ENCODE assay signal across 21 mouse cellular contexts in genomic region chr8:121136856-121137255, GRCm38 (mm10). TPM values are rescaled to one million over a fixed set of nuclear protein-coding genes. Genes with fewer than 3 reads are reported as not detected.
DNase-seq lines count a peak whose midpoint lies in the region; ATAC-seq and TF ChIP-seq lines count a peak whose summit lies in the region.
"Had no signal": no experiment of that assay in that cellular context is flagged by ENCODE, and none has a peak within 500 bp of the region (broad histone marks: within the 10 kb centered on the region; RNA-seq: fewer than 3 reads in every experiment).

No protein-coding gene starts in this region.

- no peaks in the 10 kb centered on the region for H3K27me3 ChIP-seq in heart, adult 2 months (ENCODE audit: control insufficient read depth, insufficient read depth, low read length)
- H3K27me3 ChIP-seq in liver, embryonic 14.5 days (ENCODE audit: control insufficient read depth, insufficient read depth, low read length): no peaks in the 10 kb centered on the region
- H3K27me3 ChIP-seq in MEL (ENCODE audit: control insufficient read depth in 1 of 2, insufficient read depth in 2 of 2, low read length in 2 of 2): no peaks in the 10 kb centered on the region

- H3K4me3 ChIP-seq in heart, adult 2 months: no peak overlapping the region
- no peak overlapping the region for H3K4me3 ChIP-seq in liver, embryonic 14.5 days (ENCODE audit: insufficient read depth in 1 of 2, low read depth in 2 of 2, low read length in 2 of 2)
- H3K4me3 ChIP-seq in MEL (ENCODE audit: control insufficient read depth in 1 of 2, insufficient read depth in 1 of 2, low read depth in 2 of 2, low read length in 2 of 2): no peak overlapping the region
- H3K4me3 ChIP-seq: embryonic facial prominence, embryonic 15.5 days; erythroblast, embryonic 14.5 days; forebrain, embryonic 10.5 days; forebrain, embryonic 15.5 days; heart, embryonic 12.5 days; hindbrain, embryonic 15.5 days had no signal

- no peaks in the 10 kb centered on the region for H3K4me1 ChIP-seq in heart, adult 2 months (ENCODE audit: control insufficient read depth, insufficient read depth, low read length)
- H3K4me1 ChIP-seq in liver, embryonic 14.5 days (replicated peaks; ENCODE audit: control insufficient read depth in 2 of 2, insufficient read depth in 2 of 2, low read length in 1 of 2): no peaks in the 10 kb centered on the region
- no peaks in the 10 kb centered on the region for H3K4me1 ChIP-seq in MEL (ENCODE audit: control insufficient read depth in 1 of 2, insufficient read depth in 2 of 2, low read length in 2 of 2)
- H3K4me1 ChIP-seq: forebrain, embryonic 10.5 days; forebrain, embryonic 15.5 days; hindbrain, embryonic 15.5 days had no signal

- 97% methylated on average over 6 of the region's 6 CpGs for WGBS in heart, adult 2 months
- WGBS in liver, embryonic 14.5 days (ENCODE audit: insufficient replicate concordance): 74% methylated on average over 6 of the region's 6 CpGs

- no peaks in the 10 kb centered on the region for H3K79me2 ChIP-seq in heart, adult 2 months (replicated peaks; ENCODE audit: control insufficient read depth, insufficient read depth, low read length)
- no peaks in the 10 kb centered on the region for H3K79me2 ChIP-seq in MEL (ENCODE audit: control insufficient read depth, insufficient read depth, low read length, poor library complexity)

- H3K4me2 ChIP-seq in liver, embryonic 14.5 days (ENCODE audit: low read depth): no peak overlapping the region
- H3K4me2 ChIP-seq: embryonic facial prominence, embryonic 15.5 days; forebrain, embryonic 15.5 days; heart, embryonic 12.5 days; hindbrain, embryonic 15.5 days had no signal

- no peaks in the 10 kb centered on the region; the same call in 1 of the 2 replicates for H3K9me3 ChIP-seq in liver, embryonic 14.5 days (ENCODE audit: control insufficient read depth, low read length)
- no peaks in the 10 kb centered on the region for H3K9me3 ChIP-seq in MEL (replicated peaks; ENCODE audit: insufficient read depth, low read length)
- H3K9me3 ChIP-seq: forebrain, embryonic 15.5 days; hindbrain, embryonic 15.5 days had no signal

- no peak overlapping the region for H3K27ac ChIP-seq in heart, adult 2 months
- no peak overlapping the region for H3K27ac ChIP-seq in liver, embryonic 14.5 days
- H3K27ac ChIP-seq in MEL (ENCODE audit: control insufficient read depth, low read depth, low read length): no peak overlapping the region
- H3K27ac ChIP-seq: embryonic facial prominence, embryonic 15.5 days; forebrain, embryonic 10.5 days; forebrain, embryonic 15.5 days; hindbrain, embryonic 15.5 days had no signal

- no peak for ATAC-seq in liver, embryonic 14.5 days (ENCODE audit: insufficient read depth)
- ATAC-seq: forebrain, embryonic 15.5 days had no signal

- TF ChIP-seq EP300 in heart, adult 2 months (IDR thresholded peaks at IDR 0.05; ENCODE audit: insufficient read depth, low read depth, low read length): no peak
- TF ChIP-seq EP300 in liver, embryonic 14.5 days (IDR thresholded peaks at IDR 0.05; ENCODE audit: low read depth): no peak
- no peak for TF ChIP-seq EP300 in MEL (IDR thresholded peaks at IDR 0.05; ENCODE audit: low read depth in 1 of 2, low read length in 2 of 2)

- intact Hi-C loops in heart, adult 2 months (cut with DNase I): no loop called here
- intact Hi-C loops in heart, postnatal 14 days (cut with DNase I): no loop called here

- DNase-seq in heart, adult 2 months: no peak
- no peak for DNase-seq in heart, postnatal 14 days
- no peak for DNase-seq in liver, embryonic 14.5 days (ENCODE audit: low read depth in 3 of 3, low spot score in 3 of 3)
- DNase-seq in liver (no peak), MEL (ENCODE audit: low read depth, low spot score) (peak; percentile 30)
- no peak for DNase-seq in left cerebral cortex, adult 8-10 months (ENCODE audit: low spot score in 2 of 2)
- DNase-seq in spleen, postnatal 4 days (ENCODE audit: low spot score in 2 of 2): no peak
- DNase-seq: adrenal gland, postnatal 10 days; cerebellum, adult 11 months; cerebellum, adult 8-10 months; cerebellum, postnatal 14 days; embryo, embryonic 11 days; gastrocnemius, postnatal 14 days; heart, postnatal 36 days had no signal

- H3K9ac ChIP-seq in heart, adult 2 months (ENCODE audit: low read depth, low read length): no peak overlapping the region
- no peak overlapping the region for H3K9ac ChIP-seq in liver, embryonic 14.5 days (replicated peaks)
- H3K9ac ChIP-seq in MEL (ENCODE audit: control insufficient read depth, low read depth, low read length, poor library complexity, severe bottlenecking): no peak overlapping the region
- H3K9ac ChIP-seq: embryonic facial prominence, embryonic 15.5 days; forebrain, embryonic 15.5 days; heart, embryonic 12.5 days; hindbrain, embryonic 15.5 days had no signal

- no peak for TF ChIP-seq RAD21 in MEL (IDR thresholded peaks at IDR 0.05; ENCODE audit: low read depth, low read length)

- H3K36me3 ChIP-seq in heart, adult 2 months (ENCODE audit: control insufficient read depth, insufficient read depth, low read length): no peaks in the 10 kb centered on the region
- H3K36me3 ChIP-seq in liver, embryonic 14.5 days (replicated peaks; ENCODE audit: control insufficient read depth, insufficient read depth, low read depth): no peaks in the 10 kb centered on the region
- no peaks in the 10 kb centered on the region for H3K36me3 ChIP-seq in MEL (ENCODE audit: control insufficient read depth in 1 of 2, insufficient read depth in 2 of 2, low read length in 2 of 2)
- H3K36me3 ChIP-seq: embryonic facial prominence, embryonic 15.5 days; forebrain, embryonic 10.5 days; forebrain, embryonic 15.5 days; hindbrain, embryonic 15.5 days had no signal

- TF ChIP-seq CTCF in heart, adult 2 months (IDR thresholded peaks at IDR 0.05): 0 out of 2 replicates have a peak, but pooled peaks have one; percentile 10
- TF ChIP-seq CTCF in liver, embryonic 14.5 days (IDR thresholded peaks at IDR 0.05; ENCODE audit: low read depth): 0 out of 2 replicates have a peak, but pooled peaks have one; percentile 3
- peak; percentile 7 to 24 (median 13); a peak in 1 of 6 replicates for TF ChIP-seq CTCF in MEL (IDR thresholded peaks at IDR 0.05 in 2 of 3, conservative IDR thresholded peaks at IDR 0.05 in 1 of 3; ENCODE audit: control insufficient read depth in 1 of 3, insufficient read depth in 1 of 3, low read depth in 2 of 3, low read length in 3 of 3, poor library complexity in 1 of 3, severe bottlenecking in 1 of 3)

- no peak for TF ChIP-seq POLR2A in heart, adult 2 months (IDR thresholded peaks at IDR 0.05; ENCODE audit: insufficient read depth, low read depth, low read length)
- no peak for TF ChIP-seq POLR2A in MEL (IDR thresholded peaks at IDR 0.05; ENCODE audit: control insufficient read depth in 1 of 2, insufficient read depth in 1 of 2, low read depth in 1 of 2, low read length in 2 of 2, poor library complexity in 1 of 2)

TF ChIP-seq in MEL, 35 proteins besides CTCF, POLR2A, EP300 and RAD21:
- no peak for TF ChIP-seq SMC3 (IDR thresholded peaks at IDR 0.05; ENCODE audit: low read depth, low read length)
- TF ChIP-seq E2F4 (IDR thresholded peaks at IDR 0.05; ENCODE audit: borderline replicate concordance, low read depth, low read length): no peak

RNA-seq across cellular contexts. Expression of gene Foxl1, which starts 9.1 kb away (rescaled TPM):
- under 1 TPM; 0.07 to 0.08 TPM for total RNA-seq in heart, adult 2 months (2021)
- 0.08 and 0.09 TPM in 2 replicates for polyA plus RNA-seq in heart, adult 2 months (2012; rRNA removed)
- under 1 TPM; 0.12 to 0.17 TPM for total RNA-seq in heart, postnatal 14 days (2021)
- 0.07 and 0.10 TPM in 2 replicates for polyA plus RNA-seq in liver, embryonic 14.5 days (2012; rRNA removed)
- 0.05 and 0.08 TPM in 2 replicates for polyA plus RNA-seq in liver, embryonic 14.5 days (2014; fragmentation: Nextera tagmentation; extraction: Ambion mirVana)
- 0.12 and 0.13 TPM in 2 replicates for total RNA-seq in MEL (2012; rRNA removed)
- under 1 TPM in 1 of 2 experiments, not detected in 1; 0.07 TPM for polyA plus RNA-seq in MEL (2012; ENCODE audit: insufficient read depth in 1 of 2, insufficient read length in 2 of 2, low read depth in 1 of 2, low replicate concordance in 2 of 2, missing spikeins in 1 of 2)
- under 1 TPM; 0.13 to 0.34 (median 0.15) TPM for total RNA-seq in left cerebral cortex, adult 8-10 months (2022)
- total RNA-seq: common myeloid progenitor, adult 5-6 weeks had no signal
- polyA plus RNA-seq: erythroblast, embryonic 14.5 days had no signal

RNA-seq across cellular contexts. Expression of gene Foxc2, which starts 20.9 kb away (rescaled TPM):
- 1 to 10 TPM; 2.0 to 2.2 TPM for total RNA-seq in heart, adult 2 months (2021)
- 0.97 and 2.0 TPM in 2 replicates for polyA plus RNA-seq in heart, adult 2 months (2012; rRNA removed)
- 1 to 10 TPM; 2.4 to 2.6 TPM for total RNA-seq in heart, postnatal 14 days (2021)
- 0.06 TPM in 2 replicates for polyA plus RNA-seq in liver, embryonic 14.5 days (2012; rRNA removed)
- polyA plus RNA-seq in liver, embryonic 14.5 days (2014; fragmentation: Nextera tagmentation; extraction: Ambion mirVana): 0.06 TPM in 1 of 2 replicates, not detected in the other
- total RNA-seq in MEL (2012; rRNA removed): 15.4 and 19.2 TPM in 2 replicates
- 10 to 100 TPM in 1 of 2 experiments, not detected in 1; 13.6 TPM for polyA plus RNA-seq in MEL (2012; ENCODE audit: insufficient read depth in 1 of 2, insufficient read length in 2 of 2, low read depth in 1 of 2, low replicate concordance in 2 of 2, missing spikeins in 1 of 2)
- total RNA-seq in left cerebral cortex, adult 8-10 months (2022): 1 to 10 TPM; 1.2 to 2.2 (median 1.9) TPM
- total RNA-seq: common myeloid progenitor, adult 5-6 weeks had no signal
- polyA plus RNA-seq: erythroblast, embryonic 14.5 days had no signal

RNA-seq across cellular contexts. Expression of gene Mthfsd, which starts 28.7 kb away (rescaled TPM):
- 10 to 100 TPM; 12.8 to 13.5 TPM for total RNA-seq in heart, adult 2 months (2021)
- 26.4 and 27.7 TPM in 2 replicates for polyA plus RNA-seq in heart, adult 2 months (2012; rRNA removed)
- total RNA-seq in heart, postnatal 14 days (2021): 10 to 100 TPM; 13.5 to 17.3 TPM
- polyA plus RNA-seq in liver, embryonic 14.5 days (2012; rRNA removed): 18.0 and 20.3 TPM in 2 replicates
- 21.5 and 24.7 TPM in 2 replicates for polyA plus RNA-seq in liver, embryonic 14.5 days (2014; fragmentation: Nextera tagmentation; extraction: Ambion mirVana)
- 46.1 and 49.8 TPM in 2 replicates for total RNA-seq in MEL (2012; rRNA removed)
- 10 to 100 TPM in 1 of 2 experiments, not detected in 1; 62.6 TPM for polyA plus RNA-seq in MEL (2012; ENCODE audit: insufficient read depth in 1 of 2, insufficient read length in 2 of 2, low read depth in 1 of 2, low replicate concordance in 2 of 2, missing spikeins in 1 of 2)
- total RNA-seq in left cerebral cortex, adult 8-10 months (2022): 10 to 100 TPM; 33.9 to 43.3 (median 41.4) TPM

RNA-seq across cellular contexts. Expression of gene Foxf1, which starts 52.7 kb away (rescaled TPM):
- under 1 TPM; 0.13 to 0.43 TPM for total RNA-seq in heart, adult 2 months (2021)
- polyA plus RNA-seq in heart, adult 2 months (2012; rRNA removed): 0.44 and 1.2 TPM in 2 replicates
- under 1 TPM; 0.17 to 0.22 TPM for total RNA-seq in heart, postnatal 14 days (2021)
- 2.5 and 3.7 TPM in 2 replicates for polyA plus RNA-seq in liver, embryonic 14.5 days (2012; rRNA removed)
- 2.3 and 2.8 TPM in 2 replicates for polyA plus RNA-seq in liver, embryonic 14.5 days (2014; fragmentation: Nextera tagmentation; extraction: Ambion mirVana)
- not detected in 2 replicates for total RNA-seq in MEL (2012; rRNA removed)
- not detected for polyA plus RNA-seq in MEL (2012; ENCODE audit: insufficient read depth in 1 of 2, insufficient read length in 2 of 2, low read depth in 1 of 2, low replicate concordance in 2 of 2, missing spikeins in 1 of 2)
- total RNA-seq in left cerebral cortex, adult 8-10 months (2022): 1 to 10 TPM in 2 of 4 experiments, under 1 TPM in 2; 0.54 to 1.6 (median 0.84) TPM
- total RNA-seq: common myeloid progenitor, adult 5-6 weeks had no signal
- polyA plus RNA-seq: erythroblast, embryonic 14.5 days had no signal
